Mouse (Mus musculus) cortical plate, adult 2 months (tissue): ENCODE data around the gene Fam234b. TPM values are rescaled to one million over a fixed set of nuclear protein-coding genes. Genes with fewer than 3 reads are reported as not detected.

Experiments used
- H3K27ac ChIP-seq: fragments of 200-500 bp; 2 replicates; pipeline ENCODE4 v1.5.1; 2012; ENCODE audit warnings: low read length, control low read depth, inconsistent platforms; ENCODE audit not compliant: insufficient read depth
- H3K4me1 ChIP-seq: fragments of 200-500 bp; 2 replicates; pipeline ENCODE4 v1.6.1; 2011; ENCODE audit warnings: low read length; ENCODE audit not compliant: control insufficient read depth, insufficient read depth
- H3K4me3 ChIP-seq: fragments of 200-500 bp; 2 replicates; pipeline ENCODE4 v1.5.1; 2011; ENCODE audit warnings: mild to moderate bottlenecking, low read length, control low read depth; ENCODE audit not compliant: insufficient read depth
- CTCF ChIP-seq: fragments of 200-500 bp; IDR thresholded peaks from 2 replicates; pipeline ENCODE4 v1.5.1; 2011; ENCODE audit warnings: mild to moderate bottlenecking, control low read depth, low read length; ENCODE audit not compliant: insufficient read depth; ENCODE audit errors: extremely low read depth
- POLR2A ChIP-seq: fragments of 200-500 bp; IDR thresholded peaks from 2 replicates; pipeline ENCODE4 v1.6.1; 2011; ENCODE audit warnings: mild to moderate bottlenecking, low read length, control low read depth; ENCODE audit not compliant: insufficient read depth; ENCODE audit errors: extremely low read depth
- polyA plus RNA-seq: library from polyadenylated mRNA; depleted of rRNA; stranded (reverse); fragments of >200 nt; gene quantifications from 2 replicates; pipeline ENCODE4 v1.2.3, GENCODE M21; 2012; rRNA removed

Fam234b gene
- polyA plus RNA-seq, 1 experiment: 158 TPM

DNA sequence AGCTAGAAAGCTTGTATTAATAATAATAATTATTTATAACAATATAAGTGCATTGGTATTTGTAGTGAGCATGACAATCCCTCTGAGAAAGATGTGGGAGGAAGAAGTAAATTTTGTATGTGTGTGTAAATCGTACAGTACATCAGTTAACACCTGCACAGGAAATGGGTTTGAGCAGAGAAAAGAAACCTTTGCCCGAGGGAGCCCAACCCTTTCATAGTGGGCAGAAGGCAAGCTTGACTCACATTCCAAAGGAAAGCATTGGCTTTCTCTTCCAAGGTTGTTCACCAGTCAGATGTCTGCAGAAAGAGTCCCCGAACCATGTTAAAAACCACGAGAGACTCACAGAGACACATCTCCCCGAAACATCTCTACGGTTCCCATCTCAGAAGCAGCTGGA, 75.3 kb downstream of the Fam234b start:
- TF ChIP-seq POLR2A: no peak
- no peak for TF ChIP-seq CTCF
- H3K27ac ChIP-seq: no peak overlapping the region
- H3K4me1 ChIP-seq: no peaks in the 10 kb centered on the region
- no peak overlapping the region for H3K4me3 ChIP-seq

DNA sequence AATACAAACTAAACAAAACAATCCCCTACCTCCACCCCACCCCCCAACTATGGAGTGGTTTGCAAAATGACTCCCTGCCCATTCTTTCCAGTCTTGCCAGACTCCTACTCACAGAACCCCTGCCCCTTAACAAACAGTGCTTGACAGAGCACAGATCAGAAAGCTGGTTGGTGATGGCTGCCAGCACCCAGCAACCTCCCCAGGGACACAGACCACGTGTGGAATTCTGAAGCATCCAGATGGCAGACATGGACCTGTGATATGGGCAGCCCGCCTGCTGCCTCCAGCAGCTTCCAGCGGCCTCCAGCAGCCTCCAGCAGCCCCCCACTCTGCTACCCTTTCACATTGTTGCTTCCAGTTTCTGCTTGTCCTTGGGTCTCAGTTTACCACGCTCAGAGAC, 77.5 kb downstream of the Fam234b start:
- Histone ChIP-seq H3K4me1 (no peaks in the 10 kb centered on the region), H3K4me3 (no peak overlapping the region), H3K27ac (no peak overlapping the region)
- TF ChIP-seq POLR2A (no peak), CTCF (no peak)

- no peak overlapping the region for H3K27ac ChIP-seq
- no peaks in the 10 kb centered on the region for H3K4me1 ChIP-seq
- TF ChIP-seq CTCF (no peak), POLR2A (no peak)
- no peak overlapping the region for H3K4me3 ChIP-seq
Measured at GRCm38 (mm10) chr6:135276474-135277295, 78.9 kb downstream of the Fam234b start.

DNA sequence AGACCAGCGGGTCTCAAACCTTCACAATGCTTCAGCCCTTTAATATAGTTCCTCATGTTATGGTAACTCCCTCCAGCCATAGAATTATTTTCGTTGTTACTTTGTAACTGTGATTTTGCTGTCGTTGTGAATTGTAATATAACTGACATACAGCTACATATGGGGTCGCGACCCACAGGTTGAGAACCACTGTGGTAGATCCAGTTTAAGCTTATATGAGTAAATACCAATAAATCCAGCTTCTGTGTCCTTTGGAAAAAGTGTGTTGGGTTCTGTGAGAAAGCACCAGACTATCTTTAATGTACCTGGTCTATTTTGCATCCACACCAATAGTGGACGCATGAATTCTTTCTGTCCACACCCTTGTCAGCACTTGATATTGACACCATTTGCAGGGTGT, 80.5 kb downstream of the Fam234b start:
- H3K4me3 ChIP-seq: no peak overlapping the region
- H3K27ac ChIP-seq: no peak overlapping the region
- H3K4me1 ChIP-seq: no peaks in the 10 kb centered on the region
- TF ChIP-seq POLR2A: no peak
- no peak for TF ChIP-seq CTCF

GRCm38 (mm10) chr6:135279286-135279685, 81.5 kb downstream of the Fam234b start:
- TF ChIP-seq POLR2A (no peak), CTCF (no peak)
- Histone ChIP-seq H3K4me1 (no peaks in the 10 kb centered on the region), H3K27ac (no peak overlapping the region), H3K4me3 (no peak overlapping the region)

DNA sequence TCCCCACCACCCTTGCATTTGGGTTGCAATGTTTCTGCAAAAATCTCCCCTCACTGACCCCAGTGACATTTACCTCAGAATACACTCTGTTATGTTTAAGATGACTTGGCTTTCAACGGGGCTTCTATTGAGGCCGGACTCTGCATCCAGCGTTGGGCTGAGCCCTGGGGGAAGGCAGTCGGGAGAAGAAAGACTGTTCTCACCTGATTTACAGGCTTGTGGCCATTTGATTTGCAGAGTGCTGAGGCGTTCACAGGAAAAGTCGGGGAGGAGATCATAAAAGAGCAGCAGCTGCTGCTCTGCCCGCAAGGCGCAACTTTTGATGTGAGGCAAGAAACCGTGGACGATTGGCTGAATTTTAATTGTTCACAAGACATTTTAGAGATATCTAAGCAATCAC, 82.1 kb downstream of the Fam234b start:
- H3K4me1 ChIP-seq: no peaks in the 10 kb centered on the region
- no peak overlapping the region for H3K4me3 ChIP-seq
- TF ChIP-seq POLR2A: no peak
- no peak for TF ChIP-seq CTCF
- H3K27ac ChIP-seq: no peak overlapping the region

DNA sequence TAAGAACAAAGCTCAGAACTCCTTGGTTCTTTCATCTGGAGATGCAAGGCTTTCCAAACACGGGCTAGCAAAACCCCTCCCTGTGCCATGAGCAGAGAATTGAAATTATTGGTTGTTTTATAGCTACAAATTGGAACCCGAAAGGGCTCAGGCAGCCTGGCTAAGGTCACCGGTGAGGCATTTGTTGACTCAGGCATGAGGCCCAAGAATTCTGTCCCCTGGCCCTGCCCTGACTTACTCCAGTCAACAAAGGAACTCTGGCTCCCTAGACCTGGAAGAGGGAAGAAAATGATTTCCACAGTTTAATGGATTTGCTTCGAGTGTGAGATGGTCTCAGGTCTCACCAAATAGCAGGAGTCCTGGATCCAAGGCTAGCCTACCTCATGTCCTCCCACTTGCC, 94.6 kb downstream of the Fam234b start:
- TF ChIP-seq CTCF (no peak), POLR2A (no peak)
- Histone ChIP-seq H3K4me3 (no peak overlapping the region), H3K4me1 (peaks cover 9% of the 10 kb centered on the region; the same call in 1 of the 2 replicates), H3K27ac (no peak overlapping the region)

DNA sequence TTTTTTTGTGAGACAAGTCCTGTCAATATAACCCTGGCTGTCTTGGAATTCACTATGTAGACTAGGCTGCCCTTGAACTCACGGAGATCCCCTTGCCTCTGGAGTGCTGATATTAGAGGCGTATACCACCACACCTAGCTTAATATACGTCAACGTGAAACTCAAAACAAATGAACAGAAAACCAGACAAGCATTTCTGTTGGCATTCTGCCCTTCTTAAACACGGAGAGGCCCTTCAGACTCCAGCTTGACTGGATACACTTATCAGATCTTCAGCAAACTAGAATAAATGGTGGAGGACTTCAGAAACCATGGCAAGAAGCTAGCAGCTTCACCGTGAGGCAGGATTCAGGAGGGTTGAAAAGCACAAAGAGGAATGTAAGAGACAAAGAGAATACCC, 96.4 kb downstream of the Fam234b start:
- TF ChIP-seq POLR2A (no peak), CTCF (no peak)
- Histone ChIP-seq H3K4me3 (no peak overlapping the region), H3K27ac (no peak overlapping the region), H3K4me1 (peaks cover 9% of the 10 kb centered on the region; the same call in 1 of the 2 replicates)

Other genes with a start within 250 kb of the Fam234b start
- 2.7 and 2.9 TPM in 2 replicates for gene Apold1, start 216.3 kb upstream of the Fam234b start, polyA plus RNA-seq
- gene Ddx47, start 186.4 kb upstream of the Fam234b start, polyA plus RNA-seq: 66.6 and 70.8 TPM in 2 replicates
- gene Gprc5a, start 132.3 kb upstream of the Fam234b start, polyA plus RNA-seq: 0.09 and 0.13 TPM in 2 replicates
- 0.42 and 0.61 TPM in 2 replicates for gene Gprc5d, start 79.7 kb upstream of the Fam234b start, polyA plus RNA-seq
- gene Hebp1, start within 50 bp of the Fam234b start, polyA plus RNA-seq: 40.2 and 48.6 TPM in 2 replicates
- 0.15 and 0.55 TPM in 2 replicates for gene Gsg1, start 56.4 kb downstream of the Fam234b start, polyA plus RNA-seq
- 0.85 and 0.96 TPM in 2 replicates for gene Pbp2, start 112.4 kb downstream of the Fam234b start, polyA plus RNA-seq
- gene Emp1, start 164.6 kb downstream of the Fam234b start, polyA plus RNA-seq: 1.7 TPM in 2 replicates